Comparison of ENCODE assay signal across 18 mouse cellular contexts in genomic region chr14:105272030-105272429, GRCm38 (mm10).
"Had no signal": no experiment of that assay in that cellular context is flagged by ENCODE, and none has a peak within 500 bp of the region (broad histone marks: within the 10 kb centered on the region; RNA-seq: fewer than 3 reads in every experiment).

No protein-coding gene starts in this region.

- H3K9me3 ChIP-seq: kidney, embryonic 15.5 days; limb, embryonic 10.5 days; limb, embryonic 13.5 days; megakaryocyte, embryonic 14.5 days had no signal

- H3K36me3 ChIP-seq: kidney, embryonic 15.5 days; limb, embryonic 10.5 days had no signal

- H3K4me2 ChIP-seq: kidney, embryonic 15.5 days; limb, embryonic 13.5 days; midbrain, embryonic 11.5 days had no signal

- H3K4me3 ChIP-seq: kidney, embryonic 15.5 days; limb, embryonic 10.5 days; limb, embryonic 13.5 days; megakaryocyte, embryonic 14.5 days had no signal

- H3K4me1 ChIP-seq: kidney, embryonic 15.5 days; limb, embryonic 10.5 days; limb, embryonic 13.5 days had no signal

- H3K27ac ChIP-seq: kidney, embryonic 15.5 days; limb, embryonic 10.5 days; limb, embryonic 13.5 days; macrophage; stomach, postnatal 0 days had no signal

- H3K9ac ChIP-seq: kidney, embryonic 15.5 days; limb, embryonic 13.5 days had no signal

- H3K27me3 ChIP-seq: kidney, embryonic 15.5 days; limb, embryonic 13.5 days; megakaryocyte, embryonic 14.5 days had no signal

- DNase-seq: kidney, adult 11 months; kidney, adult 8-10 months; kidney, postnatal 10 days; kidney, postnatal 4 days; lung, adult 2 months; midbrain, embryonic 14.5 days; right cerebral cortex, postnatal 14 days; right cerebral cortex, postnatal 4 days; thymus, adult 2 months; thymus, postnatal 14 days; thymus, postnatal 4 days had no signal
